Mouse (Mus musculus) R1 (cell line): ENCODE data around the gene Nme2.

Experiments used
- DNase-seq: peaks from one replicate; pipeline ENCODE4 v3.0.0-alpha.2; 2018; ENCODE audit warnings: low read depth, low spot score

Nme2 gene

DNA sequence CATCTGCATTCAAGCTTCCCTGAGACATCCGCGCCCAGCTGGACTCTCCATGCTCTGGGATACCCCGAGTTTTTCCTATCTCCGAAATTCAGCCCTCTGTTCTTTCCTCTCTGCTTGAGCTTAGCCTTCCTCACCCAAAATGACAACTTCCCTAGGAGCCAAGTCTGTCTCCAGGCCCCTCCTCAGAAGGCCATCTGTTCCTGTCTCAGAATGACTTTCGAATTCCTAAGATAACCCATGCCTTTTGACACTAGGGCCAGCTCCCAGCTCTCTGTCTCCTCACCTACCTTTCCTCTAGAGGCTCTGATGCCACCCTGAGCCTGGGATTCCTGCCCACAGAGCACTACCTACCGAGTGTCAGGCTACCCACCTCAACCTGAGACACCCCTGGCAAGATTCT, at the start of gene Nme2:
Nme2 (minus strand) TSS at position 101 of the 400 bp plus-strand sequence.
- DNase-seq = no peak

DNA sequence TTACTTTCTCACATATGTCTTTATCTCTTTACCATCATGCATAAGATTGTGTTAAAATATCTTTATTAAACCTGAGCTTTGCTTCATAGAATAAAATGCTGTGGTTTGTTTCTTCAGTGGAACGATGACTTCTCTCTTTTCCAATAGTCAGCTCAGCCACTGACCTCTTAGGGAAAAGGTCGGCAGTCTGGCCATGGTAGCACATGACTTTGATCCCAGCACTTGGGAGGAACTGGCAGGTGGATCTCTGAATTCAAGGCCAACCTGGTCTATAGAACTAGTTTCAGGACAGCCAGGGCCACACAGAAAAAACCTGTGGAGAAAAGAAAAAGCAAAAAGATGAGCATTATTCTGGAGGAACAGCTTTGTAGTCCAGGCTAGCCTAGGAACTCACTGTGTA, 47.3 kb upstream of the Nme2 start:
- no peak for DNase-seq

DNA sequence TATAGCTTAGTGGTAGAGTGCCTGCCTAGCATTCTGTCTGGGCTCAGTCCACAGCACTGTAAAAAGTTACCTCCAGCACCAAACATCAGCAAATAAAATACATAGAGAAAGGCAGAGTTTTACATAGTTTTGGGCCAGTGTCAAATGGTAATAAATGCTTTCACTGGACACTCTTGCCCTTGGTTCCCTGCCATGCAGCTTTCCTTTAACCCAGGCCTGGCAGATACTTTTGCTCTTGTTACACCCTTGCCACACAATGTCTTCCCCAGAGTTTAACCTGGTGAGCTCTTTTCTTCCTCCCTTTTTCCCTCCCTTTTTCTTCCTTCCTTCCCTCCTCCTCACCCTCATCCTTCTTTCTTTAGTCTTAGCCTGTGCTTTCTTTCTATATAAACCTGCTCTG, 43.2 kb upstream of the Nme2 start:
- DNase-seq = no peak

DNA sequence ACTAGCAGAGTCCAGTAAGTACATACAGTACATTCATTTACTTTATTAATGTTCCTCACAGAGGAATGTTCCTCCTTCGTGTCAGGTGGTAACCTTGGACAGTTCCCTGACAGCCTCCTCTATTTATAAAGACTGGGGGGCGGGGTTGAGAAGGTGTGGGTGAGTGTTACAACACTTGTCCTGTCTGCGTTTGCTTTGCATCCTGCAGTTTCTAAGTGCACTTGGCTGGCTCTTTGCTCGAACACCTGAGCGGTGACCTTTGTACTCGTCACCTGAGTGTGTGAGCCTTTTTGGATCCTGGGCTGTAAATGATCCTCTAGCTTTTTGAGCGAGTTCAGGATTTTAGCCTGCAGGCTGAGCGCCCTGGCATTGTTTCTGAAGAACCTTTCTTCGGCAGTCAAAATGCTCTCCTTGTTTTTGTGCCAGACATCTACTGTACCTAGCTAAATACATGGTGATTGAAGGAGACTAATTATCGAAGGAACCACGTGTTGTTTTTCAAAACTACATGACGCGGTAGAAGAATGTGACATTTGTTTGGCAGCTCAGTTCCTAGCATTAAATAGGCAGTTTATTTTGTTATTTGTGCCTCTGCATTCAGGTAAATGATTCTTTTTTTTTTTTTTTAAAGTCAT, 41.2 kb upstream of the Nme2 start:
- peak; percentile 77 for DNase-seq

DNA sequence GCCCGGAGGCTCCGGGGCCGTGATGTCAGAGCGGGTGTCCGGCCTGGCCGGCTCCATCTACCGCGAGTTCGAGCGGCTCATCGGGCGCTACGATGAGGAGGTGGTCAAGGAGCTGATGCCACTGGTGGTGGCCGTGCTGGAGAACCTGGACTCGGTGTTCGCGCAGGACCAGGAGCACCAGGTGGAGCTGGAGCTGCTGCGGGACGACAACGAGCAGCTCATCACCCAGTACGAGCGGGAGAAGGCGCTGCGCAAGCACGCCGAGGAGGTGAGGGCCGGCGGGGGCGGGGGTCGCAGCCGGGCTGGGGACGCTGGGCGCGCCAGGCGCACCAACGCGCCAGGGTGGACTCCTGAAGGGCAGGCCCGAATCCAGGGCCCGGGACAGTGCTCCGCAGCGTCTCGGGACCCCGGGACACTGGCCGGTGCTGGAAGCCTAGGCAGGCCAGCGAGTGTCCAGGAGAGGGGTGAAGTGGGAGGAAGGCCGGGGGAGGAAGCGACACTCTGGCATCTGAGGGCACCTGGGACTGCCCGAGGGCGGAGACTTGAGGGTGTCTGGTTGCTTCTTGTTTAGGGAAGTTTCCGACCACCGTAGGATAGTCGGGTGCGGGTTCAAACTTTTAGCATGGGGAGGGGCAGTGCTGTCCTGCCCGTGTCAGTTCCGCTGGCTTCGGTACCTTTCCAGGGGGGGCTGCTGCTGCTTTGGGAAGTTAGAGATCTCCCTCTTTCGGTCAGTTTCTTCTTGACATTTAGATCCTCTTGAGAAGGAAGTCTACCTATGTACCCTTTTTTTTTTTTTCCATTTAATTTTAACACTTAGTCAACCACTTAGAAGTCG, 40.5 kb upstream of the Nme2 start:
- DNase-seq = peak; percentile 34

DNA sequence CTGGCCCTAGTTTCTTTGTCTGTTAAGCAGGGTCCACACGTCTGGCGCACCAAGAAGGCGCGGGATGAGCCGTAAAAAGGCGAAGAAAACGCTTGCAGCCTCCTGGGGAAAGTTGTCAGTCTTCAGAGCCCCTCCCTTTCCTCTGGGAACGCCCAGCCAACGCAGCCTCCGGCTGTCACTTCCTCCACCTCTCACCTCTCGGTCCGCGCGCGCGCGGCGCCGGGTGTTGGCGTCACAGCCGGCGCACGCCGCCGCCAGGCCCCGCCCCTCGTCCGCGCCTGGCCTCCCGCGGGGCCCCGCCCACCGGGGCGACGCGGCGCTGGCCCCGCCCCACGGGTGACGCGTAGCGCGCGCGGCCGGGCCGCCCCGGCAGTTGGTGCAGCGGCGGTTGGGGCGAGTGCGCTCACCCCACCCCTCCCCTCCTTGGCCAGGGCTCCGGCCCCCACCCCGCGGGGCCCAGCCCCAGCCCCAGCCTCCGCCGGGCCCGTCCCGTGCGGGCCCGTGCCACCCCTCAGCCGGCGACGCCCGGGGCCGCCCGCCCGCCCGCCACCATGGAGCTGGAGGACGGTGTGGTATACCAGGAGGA, 39.8 kb upstream of the Nme2 start, which contains the start of gene Spag9:
Spag9 (plus strand) TSS at position 372 of the 586 bp plus-strand sequence.
- DNase-seq = peak; percentile 95

DNA sequence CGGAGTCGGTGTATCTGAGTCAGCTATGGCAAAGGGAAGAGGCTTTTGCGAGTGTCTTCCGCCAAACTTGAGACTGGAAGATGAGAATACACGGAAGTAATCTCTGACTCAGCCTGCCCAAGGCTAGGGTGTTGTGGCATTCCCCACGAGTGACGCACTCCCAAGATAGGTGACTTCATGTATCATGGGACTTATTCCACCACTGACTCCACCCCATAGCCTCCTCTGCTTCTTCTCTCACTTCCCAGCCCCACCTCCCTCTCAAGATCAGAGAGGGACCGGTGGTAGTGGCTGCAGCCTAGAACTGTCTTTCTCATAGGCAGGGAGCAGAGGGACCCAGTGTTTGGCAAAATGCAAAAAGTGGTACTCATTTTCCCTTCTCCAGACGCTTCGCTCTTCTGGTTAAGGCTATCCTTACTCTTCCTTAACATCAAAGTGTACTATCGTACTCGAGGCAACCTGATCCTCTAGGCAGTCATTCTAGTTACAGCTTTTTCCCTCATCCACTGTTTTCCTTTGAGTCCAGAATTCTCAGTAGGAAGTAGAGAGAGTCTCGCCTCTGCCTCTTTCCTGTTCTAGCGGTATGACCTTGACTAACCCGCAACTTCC, 39.2 kb upstream of the Nme2 start:
- peak; percentile 83 for DNase-seq

DNA sequence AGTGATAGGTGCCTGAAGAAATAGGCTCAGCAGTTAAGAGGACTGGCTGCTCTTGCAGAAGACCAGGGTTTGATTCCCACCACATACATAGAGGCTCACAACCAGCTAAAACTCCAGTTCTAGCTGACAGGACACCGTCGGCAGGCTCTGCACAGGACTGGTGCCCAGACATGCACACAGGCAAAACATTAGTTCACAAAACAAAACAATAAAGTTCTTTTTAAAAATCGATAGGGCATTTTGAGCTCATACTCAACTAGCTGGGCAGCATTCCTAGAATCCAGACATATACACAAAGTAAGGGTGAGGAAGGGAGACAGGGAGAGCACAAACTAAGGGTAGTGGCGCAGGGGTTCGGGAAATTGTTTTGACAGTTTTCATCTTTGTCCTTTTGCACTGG, 38.5 kb upstream of the Nme2 start:
- no peak for DNase-seq

DNA sequence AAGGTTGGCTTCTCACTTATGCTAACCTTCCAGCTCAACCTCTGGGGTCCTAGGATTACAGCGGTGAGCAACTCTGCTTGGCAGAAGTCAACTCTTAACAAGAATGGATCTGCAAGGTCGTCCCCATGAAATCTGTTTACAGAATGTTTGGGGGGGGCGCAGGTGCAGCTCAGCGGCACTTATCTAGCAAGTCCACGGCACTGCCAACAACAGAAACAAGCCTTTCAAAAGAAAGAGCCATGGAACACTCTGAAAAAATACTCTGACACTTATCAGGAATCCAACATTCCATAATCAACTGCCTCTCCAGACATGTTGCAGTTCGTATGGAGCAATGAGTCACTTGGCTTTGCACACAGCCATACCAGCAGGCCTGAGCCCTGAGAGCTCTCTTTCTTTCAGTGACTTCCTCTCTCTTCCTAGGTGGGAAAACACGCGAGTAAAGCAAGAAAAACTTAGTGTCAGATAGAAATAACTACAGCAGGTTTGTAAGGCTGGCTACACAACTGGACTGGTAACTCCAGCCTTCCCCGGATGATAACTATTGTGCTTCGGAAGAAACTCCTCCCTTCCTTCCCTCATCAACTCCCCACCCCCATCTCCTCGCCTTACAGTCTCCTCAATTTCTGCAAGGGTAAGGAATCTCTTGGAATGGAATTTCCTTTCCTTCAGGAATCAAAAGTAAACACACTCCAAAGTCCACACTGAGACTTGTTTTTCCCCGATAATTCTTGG, 32.4 kb upstream of the Nme2 start:
- DNase-seq = no peak

DNA sequence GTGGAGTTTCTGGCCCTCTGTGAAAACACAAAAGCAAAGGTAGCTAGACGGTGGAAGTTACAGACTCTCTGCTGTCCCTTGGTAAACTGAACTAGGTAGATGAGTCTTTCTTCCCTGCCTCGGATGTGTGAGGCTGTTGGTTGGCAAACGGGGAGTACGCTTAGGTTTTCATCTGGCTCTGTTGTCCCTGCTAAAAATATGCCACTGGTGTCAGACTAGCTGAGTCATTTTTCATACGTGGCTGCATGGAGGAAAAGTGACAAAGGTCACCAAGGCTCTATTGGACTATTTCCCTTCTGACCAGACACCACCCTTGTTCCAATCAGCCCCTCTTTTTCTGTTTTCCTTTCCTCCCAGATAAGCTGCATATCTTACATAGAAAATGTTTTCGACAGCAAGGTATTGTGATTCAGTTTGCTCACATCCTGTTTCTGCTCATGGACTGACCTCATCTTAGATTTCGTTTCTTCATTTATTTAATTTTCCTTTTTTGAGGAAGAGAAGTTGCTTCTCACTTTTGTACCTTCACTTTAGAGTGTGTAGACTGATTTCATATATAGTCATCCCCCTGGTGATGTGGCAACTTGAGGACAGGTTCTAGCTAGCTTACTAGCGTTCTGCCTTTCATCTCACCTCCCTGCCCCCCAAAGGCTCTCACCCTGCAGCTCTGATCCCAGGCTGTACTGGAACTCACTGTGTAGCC, 31.7 kb upstream of the Nme2 start:
- DNase-seq = no peak

DNA sequence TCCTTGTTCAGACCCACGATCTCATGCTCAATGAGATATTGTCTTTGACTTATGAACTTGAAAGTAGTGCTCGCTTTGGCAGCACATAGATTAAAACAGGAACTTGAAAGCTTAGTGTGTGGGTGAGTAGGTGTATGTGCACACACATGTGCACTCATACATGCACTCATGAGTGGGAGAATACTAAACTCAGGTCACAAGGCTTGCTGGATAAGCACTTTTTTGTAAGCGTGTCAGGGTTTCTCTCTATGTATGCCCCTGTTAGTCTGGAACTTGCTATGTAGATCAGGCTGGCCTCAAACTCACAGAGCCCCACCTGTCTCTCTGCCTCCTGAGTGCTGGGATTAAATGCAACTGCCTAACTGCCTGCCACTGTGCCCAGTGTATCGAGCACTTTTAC, 31.0 kb upstream of the Nme2 start:
- no peak for DNase-seq

DNA sequence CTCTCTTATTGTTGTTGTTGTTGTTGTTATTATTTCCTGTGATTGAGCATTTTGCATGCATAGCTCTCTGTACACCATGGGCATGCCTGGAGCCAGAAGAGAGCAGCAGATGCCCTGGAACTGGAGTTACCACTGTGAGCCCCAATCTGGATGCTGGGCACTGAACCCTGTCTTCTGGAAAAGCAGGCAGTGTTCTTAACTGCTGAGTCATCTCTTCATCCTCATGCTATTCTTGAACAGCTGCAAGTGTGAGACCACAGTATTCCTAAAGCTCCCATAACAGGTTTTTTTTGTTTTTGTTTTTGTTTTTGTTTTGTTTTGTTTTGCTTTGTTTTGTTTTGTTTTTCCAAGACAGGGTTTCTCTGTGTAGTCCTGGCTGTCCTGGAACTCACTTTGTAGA, 30.2 kb upstream of the Nme2 start:
- DNase-seq = no peak

DNA sequence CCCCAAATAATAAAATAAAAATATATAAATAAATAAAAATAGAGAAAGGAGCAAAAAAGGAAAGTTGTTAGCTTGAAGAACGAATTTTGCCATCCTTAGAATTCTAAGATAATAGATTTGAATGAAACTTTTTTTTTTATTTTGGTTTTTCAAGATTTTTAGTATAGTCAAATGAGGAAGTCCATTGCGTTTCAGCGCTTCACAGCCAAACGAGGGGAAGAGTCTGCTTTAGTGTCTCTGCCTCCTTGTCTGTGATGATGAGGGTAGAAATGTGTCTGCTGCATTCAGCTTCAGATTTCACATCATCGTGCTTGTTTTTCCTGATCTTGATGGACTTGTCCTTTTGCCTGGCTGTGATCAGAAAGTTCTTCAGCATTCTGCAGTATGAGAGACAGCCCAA, 29.2 kb upstream of the Nme2 start:
- no peak for DNase-seq

DNA sequence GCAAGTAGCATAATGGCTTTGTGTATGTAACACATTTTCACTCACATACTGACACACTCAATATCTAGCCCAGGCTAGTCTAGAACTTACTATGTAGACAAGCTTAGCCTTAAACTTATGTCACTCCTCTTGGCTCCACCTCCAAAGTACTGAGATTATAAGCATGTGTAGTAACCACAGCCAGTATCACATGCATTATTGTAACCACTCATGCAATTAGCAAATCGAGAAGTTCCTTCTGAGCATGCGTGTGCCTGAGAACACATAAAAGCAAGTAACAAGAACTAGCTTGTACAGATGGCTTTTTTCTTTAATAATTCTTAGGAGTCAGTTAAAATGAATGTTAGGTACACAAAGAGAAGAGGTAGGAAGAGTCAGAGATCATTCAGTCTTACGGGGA, 28.6 kb upstream of the Nme2 start:
- no peak for DNase-seq

DNA sequence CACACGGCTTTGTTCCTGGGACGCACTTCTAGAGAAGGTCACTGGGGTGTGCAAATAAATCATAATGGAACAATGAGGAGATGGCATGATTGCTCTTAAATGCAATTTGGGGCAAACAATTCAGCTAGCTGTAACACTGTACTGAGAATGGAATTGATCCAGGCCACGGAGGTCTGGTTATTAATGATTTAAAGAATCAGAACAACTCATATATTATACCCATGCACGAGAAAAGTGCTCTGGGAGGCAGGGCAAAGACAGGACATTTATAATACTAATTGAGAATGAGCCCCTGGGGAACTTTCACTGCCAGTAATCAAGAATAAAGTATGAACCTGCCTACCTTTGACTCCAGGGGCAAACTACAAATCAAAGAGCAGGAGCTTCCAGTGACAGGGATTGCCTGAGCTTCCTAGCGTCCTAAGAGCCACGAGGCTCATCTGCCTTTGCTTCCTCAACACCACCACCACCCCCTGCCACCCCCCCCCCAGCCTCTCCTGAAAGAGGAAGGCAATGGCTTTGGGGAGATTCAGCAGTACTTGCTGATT, 23.5 kb upstream of the Nme2 start:
- DNase-seq = no peak

DNA sequence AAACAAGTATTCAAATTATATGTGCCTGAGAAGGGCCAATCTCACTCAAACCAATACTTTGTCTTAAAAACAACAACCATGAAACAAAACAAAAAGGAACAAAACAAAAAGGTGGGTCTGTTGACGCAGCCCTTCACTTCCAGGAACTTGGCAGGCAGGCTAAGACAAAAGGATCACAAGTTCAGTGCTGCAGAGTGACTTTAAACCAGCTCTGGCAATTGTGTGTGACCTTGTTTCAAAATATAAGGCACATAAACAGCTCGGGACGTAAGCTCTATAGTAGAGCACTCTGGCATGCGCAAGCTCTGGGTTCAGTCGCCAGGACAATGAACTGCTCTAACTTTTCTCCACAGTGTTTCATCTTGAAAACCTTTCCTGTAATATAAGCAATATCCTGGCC, 16.9 kb upstream of the Nme2 start:
- peak; percentile 85 for DNase-seq

DNA sequence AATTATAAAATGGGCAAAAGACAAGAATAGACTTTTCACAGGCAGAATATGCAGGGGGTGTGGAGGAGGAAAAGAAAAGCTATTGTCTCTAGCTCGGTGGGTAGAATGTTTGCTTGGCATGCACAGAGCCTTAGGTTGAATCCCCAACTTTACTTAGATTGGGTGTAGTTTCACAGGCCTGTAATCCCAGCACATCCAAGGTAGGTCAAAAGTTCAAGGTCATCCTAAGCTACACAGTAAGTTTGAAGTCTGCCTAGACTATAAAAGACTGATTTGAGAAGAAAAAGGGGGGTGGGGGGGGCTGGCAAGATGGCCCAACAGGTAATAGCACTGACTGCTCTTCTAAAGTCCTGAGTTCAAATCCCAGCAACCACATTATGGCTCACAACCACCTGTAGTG, 13.7 kb upstream of the Nme2 start:
- DNase-seq = peak; percentile 69

DNA sequence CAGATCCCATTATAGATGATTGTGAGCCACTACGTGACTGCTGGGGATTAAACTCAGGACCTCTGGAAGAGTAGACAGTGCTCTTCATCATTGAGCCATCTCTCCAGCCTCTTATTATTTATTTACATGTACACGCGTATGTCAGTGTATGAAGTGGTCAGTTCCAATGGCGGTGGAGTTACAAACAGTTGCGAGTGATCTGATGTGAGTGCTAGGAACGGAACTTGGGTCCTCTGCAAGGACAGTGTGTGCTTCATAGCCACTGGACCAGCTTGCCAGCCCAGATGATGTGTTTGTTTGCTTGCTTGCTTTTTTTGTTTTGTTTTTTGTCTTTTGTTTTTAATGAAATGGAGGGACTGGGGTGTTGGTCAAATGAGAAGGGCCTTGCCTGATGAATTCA, 13.1 kb upstream of the Nme2 start:
- DNase-seq = no peak

DNA sequence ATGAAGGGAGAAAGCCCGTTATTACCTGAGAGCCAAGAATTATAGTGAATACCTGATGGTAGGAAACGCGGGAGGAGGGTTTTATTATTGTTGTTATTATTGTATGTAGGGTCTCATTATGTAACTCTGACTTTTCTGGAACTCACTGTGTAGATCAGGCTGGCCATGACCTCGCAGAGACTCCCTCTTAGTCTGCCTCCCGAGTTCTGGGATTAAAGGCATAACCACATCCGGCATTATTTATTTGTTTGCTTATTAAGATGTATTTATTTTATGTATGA, 12.7 kb upstream of the Nme2 start:
- no peak for DNase-seq

DNA sequence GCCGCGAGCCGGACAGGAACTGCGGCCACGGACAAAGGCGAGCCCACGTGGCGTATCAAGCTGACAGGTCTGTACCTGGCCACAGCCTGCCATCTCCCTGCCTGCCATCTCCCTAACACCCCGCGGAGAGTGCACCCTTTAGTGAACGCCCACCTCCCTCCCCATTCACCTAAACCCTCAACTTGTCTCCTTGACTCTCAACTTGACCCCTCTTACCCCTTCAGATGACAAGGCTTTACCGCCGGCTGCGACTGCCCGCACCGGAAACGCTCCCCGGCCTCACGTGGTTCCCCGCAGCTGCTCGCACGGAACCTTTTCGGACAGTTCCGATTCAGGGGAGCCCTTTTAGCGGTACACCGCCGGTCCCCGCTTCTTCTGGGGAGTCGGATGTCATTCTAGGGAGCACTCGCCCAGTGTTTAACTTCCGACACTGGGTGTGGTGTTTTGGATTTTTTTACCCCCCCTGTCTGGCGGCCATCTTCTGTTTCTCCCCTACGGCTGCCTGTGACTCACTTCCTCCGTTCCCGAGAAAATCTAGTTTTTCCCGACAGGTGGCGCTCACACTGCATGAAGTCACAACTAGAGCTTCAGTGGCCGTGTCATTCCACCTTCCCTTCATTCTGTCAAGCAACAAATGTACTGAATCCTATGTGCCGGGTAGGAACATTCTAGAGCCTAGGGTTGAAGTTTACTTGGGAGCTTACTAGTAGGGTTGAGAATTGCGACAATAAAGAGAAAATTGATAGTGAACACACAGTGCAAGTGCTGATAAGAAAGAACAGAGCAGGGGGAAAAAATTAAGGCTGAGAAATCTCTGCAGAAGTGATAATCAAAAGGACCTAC, 12.2 kb upstream of the Nme2 start, which contains the start of the genes Gm20390 and Nme1:
Gm20390 (minus strand) TSS at position 289 of the 843 bp plus-strand sequence.
Nme1 (minus strand) TSS at position 517 of the 843 bp plus-strand sequence.
- peak; percentile 98 for DNase-seq
